Mouse (Mus musculus) E14TG2a.4 (cell line): Measurements from ENCODE around the gene Ttc7.

ENCODE experiments used
- H3K27me3 ChIP-seq: 2 replicates; pipeline ENCODE4 v1.6.1; 2014; ENCODE audit warnings: low read length, control low read depth; ENCODE audit not compliant: insufficient read depth
- H3K36me3 ChIP-seq: 2 replicates; pipeline ENCODE4 v1.6.1; 2014; ENCODE audit warnings: low read length, control low read depth; ENCODE audit not compliant: insufficient read depth
- H3K4me1 ChIP-seq: replicated peaks from 2 replicates; pipeline ENCODE4 v1.6.1; 2014; ENCODE audit warnings: low read depth, low read length, control low read depth
- H3K4me3 ChIP-seq: replicated peaks from 2 replicates; pipeline ENCODE4 v1.5.1; 2014; ENCODE audit warnings: mild to moderate bottlenecking, low read length
- H3K9me3 ChIP-seq: 2 replicates; pipeline ENCODE4 v1.6.1; 2014; ENCODE audit warnings: low read length, control low read depth
- CTCF ChIP-seq: conservative IDR thresholded peaks from 2 replicates; pipeline ENCODE4 v1.5.1; 2014; ENCODE audit warnings: low read length
- NANOG ChIP-seq: IDR thresholded peaks from 2 replicates; pipeline ENCODE4 v1.6.1; 2014; ENCODE audit warnings: borderline replicate concordance, low read length, mixed read lengths
- POU5F1 ChIP-seq: IDR thresholded peaks from 2 replicates; pipeline ENCODE4 v1.6.1; 2014; ENCODE audit warnings: low read length, borderline replicate concordance

The Ttc7 gene

DNA sequence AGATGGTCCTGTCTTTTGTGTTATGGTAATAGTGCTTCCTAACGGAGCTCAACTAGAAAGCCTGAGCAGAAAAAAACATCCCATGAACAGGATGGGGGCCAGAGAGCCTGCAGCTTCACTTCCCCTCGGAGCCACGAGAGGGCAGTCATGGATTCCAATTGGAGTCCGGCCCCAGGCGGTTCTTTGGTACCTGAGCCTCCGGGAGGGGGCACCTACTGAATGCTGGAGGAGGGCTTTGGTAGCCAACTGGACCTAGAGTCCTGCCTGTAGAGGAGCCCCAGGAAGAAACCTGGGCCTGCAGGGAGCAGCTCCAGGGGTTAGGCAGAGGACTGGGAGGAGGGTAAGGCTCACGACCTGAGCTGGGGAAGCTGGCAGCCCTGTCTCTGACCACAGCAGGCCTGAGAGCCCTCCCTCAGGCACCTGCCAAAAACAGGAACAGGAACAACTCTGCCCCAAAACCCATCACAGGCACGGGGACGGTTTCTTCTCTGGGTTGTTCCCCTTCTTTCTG is 32.4 kb downstream of the Ttc7 start:
- no peaks in the 10 kb centered on the region for H3K36me3 ChIP-seq
- TF ChIP-seq CTCF = peak; percentile 96
- no peak for TF ChIP-seq POU5F1
- no peaks in the 10 kb centered on the region for H3K9me3 ChIP-seq
- H3K4me3 ChIP-seq = peak overlapping the region; percentile 66
- peaks cover 47% of the 10 kb centered on the region for H3K4me1 ChIP-seq
- H3K27me3 ChIP-seq = no peaks in the 10 kb centered on the region

DNA sequence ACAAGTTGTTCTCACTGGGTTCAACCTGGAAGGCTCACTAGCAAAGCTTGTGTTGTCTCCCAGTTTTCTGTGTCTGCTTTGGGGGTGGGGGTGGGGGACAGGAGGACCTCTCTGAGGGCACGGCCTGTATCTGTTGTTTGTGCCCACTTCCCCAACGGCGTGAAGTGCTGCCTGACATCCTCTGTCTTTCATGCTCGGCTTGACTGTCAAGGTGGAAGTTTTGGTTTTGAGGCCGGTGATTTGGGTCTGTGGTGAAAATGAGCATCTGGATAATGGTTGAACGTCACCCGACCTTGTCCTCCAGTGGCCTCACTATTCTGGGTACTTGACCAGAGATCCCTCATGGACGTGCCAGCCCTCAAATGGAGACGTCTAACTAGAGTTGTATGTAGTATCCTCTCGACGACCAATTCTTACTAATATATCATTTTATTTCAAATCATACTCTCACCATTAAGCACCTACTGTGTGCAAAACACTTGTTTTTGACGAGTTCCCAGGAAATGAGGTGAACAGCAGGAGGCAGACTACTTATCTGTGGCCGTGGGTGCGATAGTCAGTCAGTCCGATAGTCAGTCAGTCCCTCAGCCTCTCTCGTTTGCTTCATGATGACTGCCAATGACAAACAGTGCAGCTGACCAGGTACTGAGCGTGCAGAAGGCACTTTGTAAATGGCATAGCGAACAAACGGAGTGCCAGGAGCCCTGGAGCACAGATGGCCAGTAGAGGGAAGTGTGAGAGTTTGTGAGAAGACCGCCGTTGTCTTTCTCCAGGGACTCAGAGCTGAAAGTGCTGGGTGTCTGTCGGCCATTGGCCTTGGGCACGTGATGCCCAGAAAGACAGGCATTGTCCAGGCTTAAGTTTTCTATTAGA is 33.4 kb downstream of the Ttc7 start:
- no peaks in the 10 kb centered on the region for H3K27me3 ChIP-seq
- H3K4me3 ChIP-seq = no peak overlapping the region
- peaks cover 46% of the 10 kb centered on the region for H3K4me1 ChIP-seq
- H3K9me3 ChIP-seq = no peaks in the 10 kb centered on the region
- H3K36me3 ChIP-seq = no peaks in the 10 kb centered on the region
- TF ChIP-seq NANOG (no peak), POU5F1 (no peak), CTCF (no peak)

DNA sequence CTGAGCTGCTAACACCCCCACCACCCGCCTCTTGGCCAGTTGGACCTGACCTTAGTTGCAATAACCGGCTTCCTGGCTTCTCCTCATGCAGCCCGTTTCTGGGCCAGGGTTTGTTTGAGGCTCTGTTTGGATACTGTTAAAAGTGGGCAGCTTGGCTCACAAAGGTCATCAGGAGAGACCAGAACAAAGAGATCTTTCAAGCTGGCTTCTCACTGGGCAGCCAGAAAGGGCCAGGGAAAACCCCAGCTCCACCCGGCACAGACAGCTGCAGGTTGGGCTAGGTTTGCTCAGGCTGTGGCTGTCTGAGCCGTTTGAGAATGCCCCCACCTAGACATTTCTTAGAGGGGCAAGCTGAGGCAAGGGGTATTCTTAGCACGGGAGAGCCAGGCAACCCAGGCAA is 34.6 kb downstream of the Ttc7 start:
- no peaks in the 10 kb centered on the region for H3K36me3 ChIP-seq
- no peaks in the 10 kb centered on the region for H3K9me3 ChIP-seq
- H3K4me1 ChIP-seq = peaks cover 36% of the 10 kb centered on the region
- no peaks in the 10 kb centered on the region for H3K27me3 ChIP-seq
- H3K4me3 ChIP-seq = no peak overlapping the region
- TF ChIP-seq NANOG (no peak), CTCF (no peak), POU5F1 (no peak)

DNA sequence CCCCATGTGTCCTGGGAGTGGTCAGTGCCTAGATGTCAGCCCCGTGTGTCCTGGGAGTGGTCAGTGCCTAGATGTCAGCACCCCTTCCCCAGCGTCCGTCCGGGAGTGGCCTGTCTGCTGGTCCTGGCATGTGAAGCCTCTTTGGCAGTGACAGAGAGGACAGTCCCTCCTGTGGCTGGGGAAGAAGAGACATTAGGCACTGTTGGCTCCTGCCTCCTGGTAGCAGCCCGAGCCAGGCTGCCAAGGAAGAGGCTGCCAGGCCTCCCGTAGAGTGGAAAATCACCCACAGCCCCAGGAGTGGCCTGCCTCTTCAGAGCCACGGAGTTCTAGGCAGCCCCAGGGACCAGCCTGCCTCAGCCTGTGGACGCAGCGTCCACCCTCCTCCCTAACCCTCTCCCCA is 35.3 kb downstream of the Ttc7 start:
- H3K9me3 ChIP-seq = no peaks in the 10 kb centered on the region
- H3K27me3 ChIP-seq = no peaks in the 10 kb centered on the region
- no peaks in the 10 kb centered on the region for H3K36me3 ChIP-seq
- peaks cover 30% of the 10 kb centered on the region for H3K4me1 ChIP-seq
- no peak overlapping the region for H3K4me3 ChIP-seq
- TF ChIP-seq CTCF (no peak), NANOG (no peak), POU5F1 (no peak)

DNA sequence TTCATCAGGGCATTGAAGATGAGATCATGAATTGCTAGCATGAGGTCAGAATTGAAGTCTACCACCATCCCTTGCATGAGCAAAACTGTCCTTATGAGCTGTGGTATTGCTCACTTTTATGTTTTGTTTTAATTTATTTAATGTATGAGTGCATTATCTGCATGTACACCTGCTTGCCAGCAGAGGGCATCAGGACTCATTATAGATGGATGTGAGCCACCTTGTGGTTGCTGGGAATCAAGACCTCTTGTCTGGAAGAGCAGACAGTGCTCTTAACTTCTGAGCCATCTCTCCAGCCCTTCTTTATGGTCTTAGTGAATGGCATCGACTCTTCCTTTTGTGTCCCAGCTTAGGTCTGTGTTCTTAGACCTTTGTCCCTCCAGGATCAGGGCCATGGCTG is 39.0 kb downstream of the Ttc7 start:
- Histone ChIP-seq H3K36me3 (no peaks in the 10 kb centered on the region), H3K27me3 (peaks cover 2% of the 10 kb centered on the region; the same call in 1 of the 2 replicates), H3K4me3 (no peak overlapping the region), H3K9me3 (no peaks in the 10 kb centered on the region), H3K4me1 (peaks cover 13% of the 10 kb centered on the region)
- no peak for TF ChIP-seq NANOG
- peak; percentile 83 for TF ChIP-seq CTCF

DNA sequence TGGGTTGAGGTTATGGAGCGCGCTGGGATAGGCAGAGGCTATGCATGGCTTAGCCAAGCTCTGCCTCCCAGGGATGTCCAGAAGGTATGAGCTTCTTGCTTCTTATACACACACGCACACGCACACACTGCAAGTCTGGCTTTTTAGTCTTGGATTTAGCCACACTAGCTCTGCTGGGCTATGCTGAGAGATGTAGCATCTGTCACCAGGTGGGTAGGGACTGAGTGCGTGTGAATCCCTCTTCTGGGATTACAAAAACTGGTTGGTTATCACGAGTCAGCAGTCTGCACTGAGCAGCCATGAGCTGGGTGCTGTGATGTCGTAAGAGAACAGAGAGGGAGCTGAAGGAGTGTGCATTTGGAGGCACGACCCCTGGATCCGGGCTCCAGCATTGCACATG is 40.5 kb downstream of the Ttc7 start:
- Histone ChIP-seq H3K36me3 (no peaks in the 10 kb centered on the region), H3K4me3 (no peak overlapping the region), H3K4me1 (peaks cover 24% of the 10 kb centered on the region), H3K27me3 (peaks cover 2% of the 10 kb centered on the region; the same call in 1 of the 2 replicates), H3K9me3 (no peaks in the 10 kb centered on the region)
- TF ChIP-seq NANOG = no peak
- no peak for TF ChIP-seq CTCF
- no peak for TF ChIP-seq POU5F1

DNA sequence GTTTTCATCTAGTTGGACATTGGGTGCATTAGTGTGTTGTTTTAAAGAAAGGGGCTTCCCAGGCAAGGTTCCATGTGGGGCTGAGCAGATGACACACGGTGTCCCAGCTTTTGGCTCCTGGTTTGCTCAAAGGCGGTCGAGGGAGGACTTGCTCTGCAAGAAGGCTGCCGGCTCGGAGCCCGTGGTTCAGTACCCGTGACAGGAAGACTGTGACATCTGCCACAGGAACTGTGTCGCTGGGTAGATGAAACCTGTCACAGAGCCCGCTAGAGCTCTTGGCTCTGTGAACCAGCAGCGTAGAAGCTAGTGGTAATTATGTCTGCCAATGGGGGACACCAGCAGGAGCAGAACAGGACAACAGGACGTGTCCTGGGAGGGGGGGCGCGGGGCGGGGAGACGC is 42.8 kb downstream of the Ttc7 start:
- no peak overlapping the region for H3K4me3 ChIP-seq
- no peaks in the 10 kb centered on the region for H3K9me3 ChIP-seq
- H3K36me3 ChIP-seq = no peaks in the 10 kb centered on the region
- H3K4me1 ChIP-seq = peaks cover 47% of the 10 kb centered on the region
- H3K27me3 ChIP-seq = peaks cover 12% of the 10 kb centered on the region
- TF ChIP-seq NANOG (no peak), CTCF (no peak), POU5F1 (no peak)

DNA sequence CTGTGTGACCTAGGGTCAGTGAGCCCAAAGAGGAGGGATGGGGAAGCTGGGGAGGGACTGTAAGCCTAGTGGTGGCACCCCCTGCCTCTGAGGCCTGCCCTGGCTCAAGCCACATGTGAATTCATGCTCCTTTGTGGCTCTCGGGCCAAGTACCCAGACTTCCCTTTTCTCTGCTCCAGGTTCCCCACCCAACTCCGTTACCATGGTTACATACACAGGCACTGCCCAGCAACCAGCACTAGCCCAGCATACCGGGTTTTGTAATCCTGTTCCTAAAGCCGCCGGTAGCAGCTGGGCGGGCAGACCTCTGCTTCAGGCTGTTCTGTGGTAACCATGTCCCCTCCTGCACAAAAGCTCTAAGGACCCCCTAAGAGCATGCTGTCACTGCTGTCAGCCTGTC is 44.3 kb downstream of the Ttc7 start:
- H3K4me1 ChIP-seq = peaks cover 61% of the 10 kb centered on the region
- H3K9me3 ChIP-seq = no peaks in the 10 kb centered on the region
- H3K27me3 ChIP-seq = peaks cover 19% of the 10 kb centered on the region
- H3K36me3 ChIP-seq = no peaks in the 10 kb centered on the region
- no peak overlapping the region for H3K4me3 ChIP-seq
- TF ChIP-seq NANOG (no peak), CTCF (no peak), POU5F1 (no peak)
